Comparison of ENCODE assay signal across 9 mouse cellular contexts in genomic region chr2:32680051-32680451, GRCm38 (mm10). TPM values are rescaled to one million over a fixed set of nuclear protein-coding genes. Genes with fewer than 3 reads are reported as not detected.
DNase-seq lines count a peak whose midpoint lies in the region; ATAC-seq lines count a peak whose summit lies in the region.
"Had no signal": no experiment of that assay in that cellular context is flagged by ENCODE, and none has a peak within 500 bp of the region (broad histone marks: within the 10 kb centered on the region; RNA-seq: fewer than 3 reads in every experiment).

No protein-coding gene starts in this region.

- H3K9me3 ChIP-seq in hindbrain, embryonic 10.5 days: no peaks in the 10 kb centered on the region
- no peaks in the 10 kb centered on the region for H3K9me3 ChIP-seq in hindbrain, embryonic 14.5 days (ENCODE audit: control insufficient read depth, low read length)
- H3K9me3 ChIP-seq in embryonic facial prominence, embryonic 15.5 days (replicated peaks): 0 out of 2 replicates have a peak, but pooled peaks cover 3% of the 10 kb centered on the region
- no peaks in the 10 kb centered on the region for H3K9me3 ChIP-seq in intestine, embryonic 15.5 days
- H3K9me3 ChIP-seq in stomach, embryonic 15.5 days: no peaks in the 10 kb centered on the region

- H3K27me3 ChIP-seq in hindbrain, embryonic 10.5 days (ENCODE audit: insufficient read depth, poor library complexity, severe bottlenecking): no peaks in the 10 kb centered on the region
- no peaks in the 10 kb centered on the region for H3K27me3 ChIP-seq in hindbrain, embryonic 14.5 days (ENCODE audit: control insufficient read depth, insufficient read depth, low read length)
- no peaks in the 10 kb centered on the region for H3K27me3 ChIP-seq in embryonic facial prominence, embryonic 15.5 days
- no peaks in the 10 kb centered on the region for H3K27me3 ChIP-seq in intestine, embryonic 15.5 days (replicated peaks)
- no peaks in the 10 kb centered on the region for H3K27me3 ChIP-seq in stomach, embryonic 15.5 days (replicated peaks)

- ATAC-seq in hindbrain, embryonic 14.5 days (ENCODE audit: low FRiP score): no peak
- peak; percentile 44; the same call in 1 of the 2 replicates for ATAC-seq in embryonic facial prominence, embryonic 15.5 days (ENCODE audit: insufficient number of reproducible peaks, low FRiP score, low TSS enrichment, low read depth)
- peak; percentile 60 for ATAC-seq in intestine, embryonic 15.5 days
- ATAC-seq in stomach, embryonic 15.5 days (ENCODE audit: insufficient read depth, low FRiP score, low read depth): peak; percentile 57
- no peak for ATAC-seq in monocyte, adult 5-6 weeks (replicated peaks; ENCODE audit: insufficient number of reproducible peaks, low FRiP score, low TSS enrichment, poor library complexity, severe bottlenecking)
- no peak for ATAC-seq in cerebellum, adult (ENCODE audit: insufficient number of reproducible peaks, low FRiP score, low TSS enrichment)

- peaks cover 37% of the 10 kb centered on the region for H3K36me3 ChIP-seq in hindbrain, embryonic 10.5 days
- peaks cover 33% of the 10 kb centered on the region for H3K36me3 ChIP-seq in hindbrain, embryonic 14.5 days (replicated peaks; ENCODE audit: control insufficient read depth, insufficient read depth)
- H3K36me3 ChIP-seq in embryonic facial prominence, embryonic 15.5 days: peaks cover 61% of the 10 kb centered on the region
- H3K36me3 ChIP-seq in intestine, embryonic 15.5 days: peaks cover 20% of the 10 kb centered on the region; the same call in 1 of the 2 replicates
- peaks cover 23% of the 10 kb centered on the region for H3K36me3 ChIP-seq in stomach, embryonic 15.5 days

- 69% methylated on average over 7 of the region's 7 CpGs for WGBS in hindbrain, embryonic 10.5 days
- 62% methylated on average over 7 of the region's 7 CpGs for WGBS in hindbrain, embryonic 14.5 days
- 31% methylated on average over 7 of the region's 7 CpGs for WGBS in embryonic facial prominence, embryonic 15.5 days
- WGBS in intestine, embryonic 15.5 days: 27% methylated on average over 7 of the region's 7 CpGs
- WGBS in stomach, embryonic 15.5 days: 20% methylated on average over 7 of the region's 7 CpGs

- H3K27ac ChIP-seq in hindbrain, embryonic 10.5 days: 0 out of 2 replicates have a peak overlapping the region, but pooled peaks have one; percentile 13
- no peak overlapping the region for H3K27ac ChIP-seq in hindbrain, embryonic 14.5 days
- H3K27ac ChIP-seq in embryonic facial prominence, embryonic 15.5 days (replicated peaks): peak overlapping the region; percentile 45
- H3K27ac ChIP-seq in intestine, embryonic 15.5 days: peak overlapping the region; percentile 79
- H3K27ac ChIP-seq in stomach, embryonic 15.5 days: peak overlapping the region; percentile 65

- peaks cover 21% of the 10 kb centered on the region for H3K4me1 ChIP-seq in hindbrain, embryonic 10.5 days (replicated peaks)
- H3K4me1 ChIP-seq in hindbrain, embryonic 14.5 days (replicated peaks; ENCODE audit: control insufficient read depth, insufficient read depth, low read length): no peaks in the 10 kb centered on the region
- peaks cover 24% of the 10 kb centered on the region for H3K4me1 ChIP-seq in embryonic facial prominence, embryonic 15.5 days
- H3K4me1 ChIP-seq in intestine, embryonic 15.5 days (replicated peaks): peaks cover 28% of the 10 kb centered on the region
- peaks cover 28% of the 10 kb centered on the region for H3K4me1 ChIP-seq in stomach, embryonic 15.5 days

- H3K4me2 ChIP-seq in hindbrain, embryonic 14.5 days (replicated peaks): no peak overlapping the region
- no peak overlapping the region for H3K4me2 ChIP-seq in embryonic facial prominence, embryonic 15.5 days (replicated peaks)
- H3K4me2 ChIP-seq in intestine, embryonic 15.5 days (replicated peaks): no peak overlapping the region
- no peak overlapping the region for H3K4me2 ChIP-seq in stomach, embryonic 15.5 days

- no peak for DNase-seq in hindbrain, embryonic 10.5 days (ENCODE audit: low spot score)
- DNase-seq in hindbrain, embryonic 14.5 days (ENCODE audit: low spot score): no peak
- DNase-seq in 3T3-L1 (ENCODE audit: low read depth, low spot score): peak; percentile 99

- no peak overlapping the region for H3K4me3 ChIP-seq in hindbrain, embryonic 10.5 days
- no peak overlapping the region for H3K4me3 ChIP-seq in hindbrain, embryonic 14.5 days (replicated peaks; ENCODE audit: low read length)
- H3K4me3 ChIP-seq in embryonic facial prominence, embryonic 15.5 days (replicated peaks): no peak overlapping the region
- no peak overlapping the region for H3K4me3 ChIP-seq in intestine, embryonic 15.5 days (replicated peaks)
- no peak overlapping the region for H3K4me3 ChIP-seq in stomach, embryonic 15.5 days (replicated peaks)
- H3K4me3 ChIP-seq: erythroblast, embryonic 14.5 days had no signal

- H3K9ac ChIP-seq in hindbrain, embryonic 14.5 days: no peak overlapping the region
- H3K9ac ChIP-seq in embryonic facial prominence, embryonic 15.5 days: no peak overlapping the region
- H3K9ac ChIP-seq in intestine, embryonic 15.5 days: peak overlapping the region; percentile 1; the same call in 1 of the 2 replicates
- no peak overlapping the region for H3K9ac ChIP-seq in stomach, embryonic 15.5 days

RNA-seq across cellular contexts. Expression of gene Fpgs, which starts 23.9 kb away (rescaled TPM):
- 25.9 and 29.5 TPM in 2 replicates for polyA plus RNA-seq in hindbrain, embryonic 10.5 days (2016; fragmentation: Nextera tagmentation; extraction: Ambion mirVana)
- 14.8 and 16.3 TPM in 2 replicates for polyA plus RNA-seq in hindbrain, embryonic 14.5 days (2014; fragmentation: Nextera tagmentation; extraction: Ambion mirVana)
- 31.6 and 33.2 TPM in 2 replicates for polyA plus RNA-seq in embryonic facial prominence, embryonic 15.5 days (2015; fragmentation: Nextera tagmentation; extraction: Ambion mirVana)
- polyA plus RNA-seq in intestine, embryonic 15.5 days (2015; fragmentation: Nextera tagmentation; extraction: Ambion mirVana): 30.1 and 35.5 TPM in 2 replicates
- 33.8 and 34.1 TPM in 2 replicates for polyA plus RNA-seq in stomach, embryonic 15.5 days (2015; fragmentation: Nextera tagmentation; extraction: Ambion mirVana)
- 6.4 to 12.8 TPM (median 8.0 TPM) in 3 replicates for total RNA-seq in monocyte, adult 5-6 weeks (2017)

RNA-seq across cellular contexts. Expression of gene Cdk9, which starts 32.8 kb away (rescaled TPM):
- polyA plus RNA-seq in hindbrain, embryonic 10.5 days (2016; fragmentation: Nextera tagmentation; extraction: Ambion mirVana): 121 and 125 TPM in 2 replicates
- 59.7 and 61.6 TPM in 2 replicates for polyA plus RNA-seq in hindbrain, embryonic 14.5 days (2014; fragmentation: Nextera tagmentation; extraction: Ambion mirVana)
- 105 and 106 TPM in 2 replicates for polyA plus RNA-seq in embryonic facial prominence, embryonic 15.5 days (2015; fragmentation: Nextera tagmentation; extraction: Ambion mirVana)
- polyA plus RNA-seq in intestine, embryonic 15.5 days (2015; fragmentation: Nextera tagmentation; extraction: Ambion mirVana): 95.7 and 99.6 TPM in 2 replicates
- polyA plus RNA-seq in stomach, embryonic 15.5 days (2015; fragmentation: Nextera tagmentation; extraction: Ambion mirVana): 89.8 and 91.4 TPM in 2 replicates
- 83.0 to 107 TPM (median 86.5 TPM) in 3 replicates for total RNA-seq in monocyte, adult 5-6 weeks (2017)

RNA-seq across cellular contexts. Expression of gene Eng, which starts 33.7 kb away (rescaled TPM):
- 28.8 and 35.8 TPM in 2 replicates for polyA plus RNA-seq in hindbrain, embryonic 10.5 days (2016; fragmentation: Nextera tagmentation; extraction: Ambion mirVana)
- 28.1 and 30.5 TPM in 2 replicates for polyA plus RNA-seq in hindbrain, embryonic 14.5 days (2014; fragmentation: Nextera tagmentation; extraction: Ambion mirVana)
- 83.8 and 86.3 TPM in 2 replicates for polyA plus RNA-seq in embryonic facial prominence, embryonic 15.5 days (2015; fragmentation: Nextera tagmentation; extraction: Ambion mirVana)
- 62.6 and 63.2 TPM in 2 replicates for polyA plus RNA-seq in intestine, embryonic 15.5 days (2015; fragmentation: Nextera tagmentation; extraction: Ambion mirVana)
- polyA plus RNA-seq in stomach, embryonic 15.5 days (2015; fragmentation: Nextera tagmentation; extraction: Ambion mirVana): 59.6 and 65.3 TPM in 2 replicates
- 0.19 to 1.1 TPM (median 0.48 TPM) in 3 replicates for total RNA-seq in monocyte, adult 5-6 weeks (2017)

RNA-seq across cellular contexts. Expression of gene Sh2d3c, which starts 40.8 kb away (rescaled TPM):
- polyA plus RNA-seq in hindbrain, embryonic 10.5 days (2016; fragmentation: Nextera tagmentation; extraction: Ambion mirVana): 27.6 and 39.1 TPM in 2 replicates
- 43.5 and 47.9 TPM in 2 replicates for polyA plus RNA-seq in hindbrain, embryonic 14.5 days (2014; fragmentation: Nextera tagmentation; extraction: Ambion mirVana)
- 27.3 and 27.6 TPM in 2 replicates for polyA plus RNA-seq in embryonic facial prominence, embryonic 15.5 days (2015; fragmentation: Nextera tagmentation; extraction: Ambion mirVana)
- 27.8 and 28.6 TPM in 2 replicates for polyA plus RNA-seq in intestine, embryonic 15.5 days (2015; fragmentation: Nextera tagmentation; extraction: Ambion mirVana)
- 26.2 and 28.6 TPM in 2 replicates for polyA plus RNA-seq in stomach, embryonic 15.5 days (2015; fragmentation: Nextera tagmentation; extraction: Ambion mirVana)
- total RNA-seq in monocyte, adult 5-6 weeks (2017): 37.3 to 83.5 TPM (median 42.5 TPM) in 3 replicates

RNA-seq across cellular contexts. Expression of gene Ak1, which starts 58.5 kb away (rescaled TPM):
- 26.9 and 37.6 TPM in 2 replicates for polyA plus RNA-seq in hindbrain, embryonic 10.5 days (2016; fragmentation: Nextera tagmentation; extraction: Ambion mirVana)
- 78.1 and 82.0 TPM in 2 replicates for polyA plus RNA-seq in hindbrain, embryonic 14.5 days (2014; fragmentation: Nextera tagmentation; extraction: Ambion mirVana)
- 67.9 and 83.8 TPM in 2 replicates for polyA plus RNA-seq in embryonic facial prominence, embryonic 15.5 days (2015; fragmentation: Nextera tagmentation; extraction: Ambion mirVana)
- 19.2 and 19.6 TPM in 2 replicates for polyA plus RNA-seq in intestine, embryonic 15.5 days (2015; fragmentation: Nextera tagmentation; extraction: Ambion mirVana)
- 21.8 and 22.1 TPM in 2 replicates for polyA plus RNA-seq in stomach, embryonic 15.5 days (2015; fragmentation: Nextera tagmentation; extraction: Ambion mirVana)
- 0.43 TPM in 1 of 3 replicates, not detected in the others for total RNA-seq in monocyte, adult 5-6 weeks (2017)

Comparison
In these comparisons a context has a peak if more than half of its experiments do, and no peak if none do; other contexts are left out.
1. ATAC-seq: peak in embryonic facial prominence, embryonic 15.5 days (single experiment), intestine, embryonic 15.5 days (single experiment) and stomach, embryonic 15.5 days (single experiment); none in hindbrain, embryonic 14.5 days (single experiment), monocyte, adult 5-6 weeks (single experiment) and cerebellum, adult (single experiment).